Mouse (Mus musculus) brain, embryonic 14.5 days (tissue): ENCODE results near the gene Gm3259. TPM values are rescaled to one million over a fixed set of nuclear protein-coding genes. Genes with fewer than 3 reads are reported as not detected.
"Not testable (repeated sequence)": the region's sequence is repeated elsewhere in the genome, so short reads cannot be mapped to it uniquely, and the experiment has no call there.

Experiments used
- DNase-seq: peaks from one replicate; pipeline ENCODE4 v3.0.0-alpha.2; 2011; ENCODE audit warnings: low read depth
- polyA plus RNA-seq: library from polyadenylated mRNA; depleted of rRNA; stranded (reverse); fragments of >200 nt; gene quantifications from 2 replicates; pipeline ENCODE4 v1.2.3, GENCODE M21; 2012; rRNA removed

Gene Gm3259
- polyA plus RNA-seq = not detected in 2 replicates

DNA sequence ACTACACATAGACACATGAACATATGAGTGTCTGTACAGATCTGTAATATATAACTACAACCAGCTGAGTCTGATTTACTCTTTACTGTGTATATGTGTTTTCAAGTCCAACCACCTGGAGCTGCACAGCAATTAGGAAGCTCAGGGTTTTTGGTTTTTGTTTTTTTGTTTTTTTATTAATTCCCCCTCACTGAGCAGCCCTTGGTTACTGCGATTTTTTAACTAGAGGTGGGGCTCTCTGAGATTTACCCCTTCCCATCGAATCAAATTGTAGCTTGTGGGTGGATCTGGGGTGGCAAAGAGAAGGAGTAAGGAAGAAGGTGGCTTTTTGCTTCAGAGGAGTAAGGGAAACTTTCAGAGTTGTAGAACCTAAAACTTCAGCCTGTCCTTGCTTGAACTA is at the start of gene Gm3259:
Gene Gm3259 (plus strand): TSS at position 301 of the 400 bp plus-strand sequence.
- DNase-seq = not testable (repeated sequence)

GRCm38 (mm10) chr5:95272668-95273067 is 33.0 kb upstream of the Gm3259 start, which contains the start of gene Gm10424:
Gene Gm10424 (minus strand): TSS chr5:95272768.
- DNase-seq = not testable (repeated sequence)

Other genes with a start within 250 kb of the Gm3259 start
- not detected in 2 replicates for gene Gm7942, start 199.0 kb upstream of the Gm3259 start, polyA plus RNA-seq
- gene Gm16513, start 123.3 kb upstream of the Gm3259 start, polyA plus RNA-seq = not detected in 2 replicates
- not detected in 2 replicates for gene Gm10424, start 33.1 kb upstream of the Gm3259 start, polyA plus RNA-seq
- not detected in 2 replicates for gene D5Ertd577e, start 150.9 kb downstream of the Gm3259 start, polyA plus RNA-seq
- not detected in 2 replicates for gene Gm3286, start 204.8 kb downstream of the Gm3259 start, polyA plus RNA-seq